Mouse (Mus musculus) liver, adult 2 months (tissue): ENCODE measurements around the gene 4930404N11Rik.

ENCODE experiments used
- CTCF ChIP-seq: fragments of 200-500 bp; IDR thresholded peaks from 2 replicates; pipeline ENCODE4 v1.5.1; 2011; ENCODE audit warnings: low read depth, low read length, control low read depth
- POLR2A ChIP-seq: fragments of 200-500 bp; IDR thresholded peaks from 2 replicates; pipeline ENCODE4 v1.6.1; 2011; ENCODE audit warnings: low read length, control low read depth; ENCODE audit not compliant: insufficient read depth; ENCODE audit errors: extremely low read depth

- no peak for TF ChIP-seq CTCF
- no peak for TF ChIP-seq POLR2A
Observed at GRCm38 (mm10) chr10:81388505-81389055, 23.0 kb upstream of the 4930404N11Rik start, which contains the start of gene Gm48552.
